Mouse (Mus musculus): ENCODE measurements at regions not wholly inside any gene's neighbourhood (a gene's known extent, or its start where the extent isn't known, plus 50 kb on each side); places are given as distances from the start of the nearest gene placed in this dataset.

- DNase-seq (ENCODE audit: low read depth in 1 of 2, low spot score in 2 of 2), result peak in 1 of 2 experiments; percentile 27
Observed at GRCm38 (mm10) chr7:83075159-83075952, 208.2 kb downstream of the Mex3b start.

- no peak for DNase-seq (ENCODE audit: low read depth in 1 of 2, low spot score in 2 of 2)
Observed at GRCm38 (mm10) chr7:83077035-83077918, 210.1 kb downstream of the Mex3b start.

- DNase-seq (ENCODE audit: low read depth in 1 of 2, low spot score in 2 of 2), result no peak
Observed at GRCm38 (mm10) chr7:83077919-83078265, 210.8 kb downstream of the Mex3b start.

GRCm38 (mm10) chr7:83078695-83079094 is 211.6 kb downstream of the Mex3b start:
- DNase-seq (ENCODE audit: low read depth in 1 of 2, low spot score in 2 of 2), result no peak

- no peak for DNase-seq (ENCODE audit: low read depth in 1 of 2, low spot score in 2 of 2)
Observed at GRCm38 (mm10) chr7:83079842-83080241, 212.7 kb downstream of the Mex3b start.

- DNase-seq (ENCODE audit: low read depth in 1 of 2, low spot score in 2 of 2), result no peak
Observed at GRCm38 (mm10) chr7:83084496-83085082, 217.5 kb downstream of the Mex3b start.

- no peak for DNase-seq (ENCODE audit: low read depth in 1 of 2, low spot score in 2 of 2)
Observed at GRCm38 (mm10) chr7:83085547-83086158, 218.5 kb downstream of the Mex3b start.

GRCm38 (mm10) chr7:83087408-83087807 is 220.3 kb downstream of the Mex3b start:
- no peak for DNase-seq (ENCODE audit: low read depth in 1 of 2, low spot score in 2 of 2)

GRCm38 (mm10) chr7:83088125-83088524 is 221.0 kb downstream of the Mex3b start:
- DNase-seq (ENCODE audit: low read depth in 1 of 2, low spot score in 2 of 2), result no peak

GRCm38 (mm10) chr7:83089330-83089982 is 222.3 kb downstream of the Mex3b start:
- DNase-seq (ENCODE audit: low read depth in 1 of 2, low spot score in 2 of 2), result no peak

- DNase-seq (ENCODE audit: low read depth in 1 of 2, low spot score in 2 of 2), result no peak
Observed at GRCm38 (mm10) chr7:83093923-83094355, 226.8 kb downstream of the Mex3b start.

- no peak for DNase-seq (ENCODE audit: low read depth in 1 of 2, low spot score in 2 of 2)
Observed at GRCm38 (mm10) chr7:83094899-83095298, 227.8 kb downstream of the Mex3b start.

GRCm38 (mm10) chr7:83095593-83095992 is 228.5 kb downstream of the Mex3b start:
- DNase-seq (ENCODE audit: low read depth in 1 of 2, low spot score in 2 of 2), result no peak

- DNase-seq (ENCODE audit: low read depth in 1 of 2, low spot score in 2 of 2), result no peak
Observed at GRCm38 (mm10) chr7:83104426-83104825, 237.3 kb downstream of the Mex3b start.

- no peak for DNase-seq (ENCODE audit: low read depth in 1 of 2, low spot score in 2 of 2)
Observed at GRCm38 (mm10) chr7:83105672-83106071, 238.5 kb downstream of the Mex3b start.

GRCm38 (mm10) chr7:83111217-83111823 is 244.2 kb downstream of the Mex3b start:
- DNase-seq (ENCODE audit: low read depth in 1 of 2, low spot score in 2 of 2), result no peak

- DNase-seq (ENCODE audit: low read depth in 1 of 2, low spot score in 2 of 2), result no peak
Observed at GRCm38 (mm10) chr7:83116487-83116886, 249.4 kb downstream of the Mex3b start.

GRCm38 (mm10) chr7:83117065-83117464 is 249.9 kb downstream of the Mex3b start:
- no peak for DNase-seq (ENCODE audit: low read depth in 1 of 2, low spot score in 2 of 2)

GRCm38 (mm10) chr7:83126196-83126595 is 259.1 kb downstream of the Mex3b start:
- no peak for DNase-seq (ENCODE audit: low read depth in 1 of 2, low spot score in 2 of 2)

GRCm38 (mm10) chr7:83140216-83140615 is 273.1 kb downstream of the Mex3b start:
- DNase-seq (ENCODE audit: low read depth in 1 of 2, low spot score in 2 of 2), result no peak
